Mouse (Mus musculus) midbrain, embryonic 15.5 days (tissue): ENCODE results near the gene Hoxd4. TPM values are rescaled to one million over a fixed set of nuclear protein-coding genes. Genes with fewer than 3 reads are reported as not detected.

ENCODE experiments used
- ATAC-seq: fragments of 200-750 bp; cut with Nextera tagmentation; replicated peaks from 2 replicates; pipeline ENCODE4 v1.8.0; 2017; ENCODE audit warnings: moderate TSS enrichment
- H3K27ac ChIP-seq: fragments of 300-500 bp; sonication (generic); 2 replicates; pipeline ENCODE4 v1.5.1; 2015; ENCODE audit warnings: mild to moderate bottlenecking, inconsistent platforms
- H3K27me3 ChIP-seq: fragments of 300-500 bp; sonication (generic); replicated peaks from 2 replicates; pipeline ENCODE4 v1.6.1; 2015; ENCODE audit warnings: inconsistent platforms
- H3K36me3 ChIP-seq: fragments of 300-500 bp; sonication (generic); replicated peaks from 2 replicates; pipeline ENCODE4 v1.6.1; 2015; ENCODE audit warnings: inconsistent platforms
- H3K4me1 ChIP-seq: fragments of 300-500 bp; sonication (generic); 2 replicates; pipeline ENCODE4 v1.6.1; 2015; ENCODE audit warnings: inconsistent platforms
- H3K4me2 ChIP-seq: fragments of 300-500 bp; sonication (generic); 2 replicates; pipeline ENCODE4 v1.6.1; 2015; ENCODE audit warnings: inconsistent platforms, mild to moderate bottlenecking, moderate library complexity
- H3K4me3 ChIP-seq: fragments of 300-500 bp; sonication (generic); 2 replicates; pipeline ENCODE4 v1.5.1; 2015; ENCODE audit warnings: mild to moderate bottlenecking, inconsistent platforms
- H3K9ac ChIP-seq: fragments of 300-500 bp; sonication (generic); 2 replicates; pipeline ENCODE4 v1.6.1; 2015; ENCODE audit warnings: mild to moderate bottlenecking, inconsistent platforms
- H3K9me3 ChIP-seq: fragments of 300-500 bp; sonication (generic); 2 replicates; pipeline ENCODE4 v1.6.1; 2016; ENCODE audit warnings: inconsistent platforms
- WGBS: fragments of 180-500 bp; shearing (Covaris S2); methylation state at CpG from one replicate; pipeline ENCODE4 v1.1.7; 2015; ENCODE audit warnings: mixed read lengths; 5-methylcytosine and 5-hydroxymethylcytosine counted together
- microRNA counts: library from miRNA; unstranded; fragments of <30 nt; microRNA quantifications from one replicate; lab custom pipeline; 2016
- microRNA-seq: library from miRNA; unstranded; fragments of <30 nt; microRNA quantifications from one replicate; pipeline ENCODE4, GENCODE M21; 2016
- polyA plus RNA-seq: library from polyadenylated mRNA; unstranded; fragments of >200 nt; fragmentation: Nextera tagmentation; extraction: Ambion mirVana; gene quantifications from 2 replicates; pipeline ENCODE4 v1.2.1, GENCODE M21; 2015

The Hoxd4 gene
- polyA plus RNA-seq, 1 experiment from 2014 or later: not detected

DNA sequence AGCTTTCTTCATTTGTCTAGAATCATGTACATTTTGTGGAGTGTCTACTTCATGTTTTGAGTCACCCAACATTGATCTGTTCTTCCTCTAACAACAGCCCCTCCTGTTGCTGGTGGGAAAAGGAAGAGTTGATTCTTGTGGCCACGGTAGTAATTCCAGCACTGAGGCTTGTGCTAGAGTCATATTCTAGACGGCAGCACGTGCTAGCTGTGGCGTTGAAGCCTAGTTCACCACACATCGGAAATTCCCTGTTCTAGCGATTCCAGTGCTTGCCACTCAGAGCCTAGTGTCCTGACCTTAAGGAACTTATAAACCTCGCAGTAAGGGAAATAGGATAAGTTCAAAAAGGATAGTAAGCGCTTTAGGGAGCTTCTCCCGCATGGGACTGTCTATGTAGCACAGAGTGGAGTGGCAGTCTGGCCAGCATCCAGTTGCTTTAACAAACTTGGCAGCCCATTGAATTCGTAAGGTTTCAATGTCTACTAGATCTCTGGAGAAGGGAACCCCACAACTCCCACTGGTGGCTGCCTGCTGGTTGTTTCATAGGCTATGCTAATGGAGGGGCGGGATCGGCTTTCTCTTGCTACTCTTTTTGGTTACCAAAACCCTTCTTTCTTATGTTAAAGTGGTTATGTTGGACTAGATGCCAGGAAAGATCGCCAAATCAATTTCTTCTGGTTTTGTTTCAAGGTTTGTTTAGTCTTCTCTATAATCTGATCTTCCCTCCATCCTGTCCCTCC is 66.0 kb downstream of the Hoxd4 start:
- 68% methylated on average over 13 of the region's 13 CpGs for WGBS
- ATAC-seq: no peak

More for the DNA sequence above, 66.0 kb downstream of the Hoxd4 start:
- H3K9me3 ChIP-seq: no peaks in the 10 kb centered on the region
- no peak overlapping the region for H3K9ac ChIP-seq
- H3K4me3 ChIP-seq: no peak overlapping the region
- no peak overlapping the region for H3K4me2 ChIP-seq
- H3K27me3 ChIP-seq: no peaks in the 10 kb centered on the region
- no peaks in the 10 kb centered on the region for H3K36me3 ChIP-seq
- no peak overlapping the region for H3K27ac ChIP-seq
- H3K4me1 ChIP-seq: no peaks in the 10 kb centered on the region

MicroRNAs within 50 kb of the gene (microRNA counts, 519-probe panel; counts per million panel counts)
- 1,122 counts per million, percentile 2 among the panel's probes with 10 or more counts for microRNA mmu-miR-10b (lab: Ali Mortazavi, UCI)

Small RNAs within 50 kb of the gene (microRNA-seq; reads per million reads assigned to microRNA genes)
- gene Gm44463 (not detected), gene Mir10b (563 reads per million, percentile 74 among the genes with 10 or more reads in this experiment)

Other genes starting within 250 kb of the Hoxd4 start
- gene Lnpk, start 132.5 kb upstream of the Hoxd4 start, polyA plus RNA-seq: 43.4 and 49.4 TPM in 2 replicates
- gene Evx2, start 52.4 kb upstream of the Hoxd4 start, polyA plus RNA-seq: 0.31 and 0.52 TPM in 2 replicates
- 0.06 TPM in 1 of 2 replicates, not detected in the other for gene Hoxd13, start 43.6 kb upstream of the Hoxd4 start, polyA plus RNA-seq
- gene Hoxd12, start 36.9 kb upstream of the Hoxd4 start, polyA plus RNA-seq: not detected in 2 replicates
- gene Hoxd11, start 32.4 kb upstream of the Hoxd4 start, polyA plus RNA-seq: not detected in 2 replicates
- not detected in 2 replicates for gene Hoxd10, start 20.0 kb upstream of the Hoxd4 start, polyA plus RNA-seq
- gene Hoxd9, start 14.2 kb upstream of the Hoxd4 start, polyA plus RNA-seq: not detected in 2 replicates
- gene Hoxd8, start 7.3 kb upstream of the Hoxd4 start, polyA plus RNA-seq: 0.08 and 0.10 TPM in 2 replicates
- 0.09 and 0.21 TPM in 2 replicates for gene Hoxd3, start within 50 bp of the Hoxd4 start, polyA plus RNA-seq
- gene Gm28230, start 14.8 kb downstream of the Hoxd4 start, polyA plus RNA-seq: not detected in 2 replicates
- not detected in 2 replicates for gene Hoxd1, start 51.1 kb downstream of the Hoxd4 start, polyA plus RNA-seq
- gene Mtx2, start 113.9 kb downstream of the Hoxd4 start, polyA plus RNA-seq: 139 and 154 TPM in 2 replicates